ENCODE assay signal across 8 mouse cellular contexts in genomic region chr2:26091771-26092393, GRCm38 (mm10). TPM values are rescaled to one million over a fixed set of nuclear protein-coding genes. Genes with fewer than 3 reads are reported as not detected.
A peak's percentile ranks its signal among the peaks of the same experiment; 100 is the strongest.
DNase-seq lines count a peak whose midpoint lies in the region; ATAC-seq and TF ChIP-seq lines count a peak whose summit lies in the region.

No protein-coding gene starts in this region.

- no peaks in the 10 kb centered on the region for H3K9me3 ChIP-seq in heart, embryonic 13.5 days
- H3K9me3 ChIP-seq in liver, embryonic 13.5 days (replicated peaks): no peaks in the 10 kb centered on the region
- no peaks in the 10 kb centered on the region for H3K9me3 ChIP-seq in neural tube, embryonic 15.5 days (replicated peaks)

- TF ChIP-seq CTCF in cerebellum, adult 2 months (IDR thresholded peaks at IDR 0.05; ENCODE audit: borderline replicate concordance, insufficient read depth, low read depth, low read length): no peak

- H3K9ac ChIP-seq in heart, embryonic 13.5 days: peak overlapping the region; percentile 80
- peak overlapping the region; percentile 59 for H3K9ac ChIP-seq in liver, embryonic 13.5 days
- peak overlapping the region; percentile 73 for H3K9ac ChIP-seq in neural tube, embryonic 15.5 days (replicated peaks)

- no peak for DNase-seq in heart, adult 11 months
- peak; percentile 65 to 71 for DNase-seq in cerebellum, adult 2 months
- DNase-seq in kidney, postnatal 25 days: peak; percentile 20 to 48
- no peak for DNase-seq in liver, embryonic 13.5 days
- DNase-seq in c-Kit-positive CD71-positive TER-119-positive erythroid progenitor cells, embryonic 14.5 days (ENCODE audit: low spot score): no peak

- H3K27ac ChIP-seq in heart, embryonic 13.5 days (replicated peaks): peak overlapping the region; percentile 63
- H3K27ac ChIP-seq in cerebellum, adult 2 months (ENCODE audit: insufficient read depth, low read length): peak overlapping the region; percentile 80
- no peak overlapping the region for H3K27ac ChIP-seq in liver, embryonic 13.5 days
- H3K27ac ChIP-seq in neural tube, embryonic 15.5 days (replicated peaks): peak overlapping the region; percentile 89

- no peak for ATAC-seq in heart, embryonic 13.5 days (ENCODE audit: extremely low read depth, insufficient number of reproducible peaks, low FRiP score, low TSS enrichment)
- peak; percentile 85 for ATAC-seq in frontal cortex, adult (ENCODE audit: low TSS enrichment)
- ATAC-seq in liver, embryonic 13.5 days (ENCODE audit: low read depth): no peak
- ATAC-seq in neural tube, embryonic 15.5 days (ENCODE audit: low FRiP score): peak; percentile 80

- peak overlapping the region; percentile 87 for H3K4me2 ChIP-seq in heart, embryonic 13.5 days
- peak overlapping the region; percentile 74 for H3K4me2 ChIP-seq in liver, embryonic 13.5 days
- peak overlapping the region; percentile 95 for H3K4me2 ChIP-seq in neural tube, embryonic 15.5 days

- H3K4me1 ChIP-seq in heart, embryonic 13.5 days: peaks cover 42% of the 10 kb centered on the region
- H3K4me1 ChIP-seq in cerebellum, adult 2 months (ENCODE audit: control insufficient read depth, insufficient read depth, low read length): peaks cover 19% of the 10 kb centered on the region
- H3K4me1 ChIP-seq in liver, embryonic 13.5 days (replicated peaks): peaks cover 51% of the 10 kb centered on the region
- peaks cover 57% of the 10 kb centered on the region for H3K4me1 ChIP-seq in neural tube, embryonic 15.5 days

- WGBS in heart, embryonic 13.5 days: 2% methylated on average over 24 of the region's 24 CpGs
- under 1% methylated on average over 24 of the region's 24 CpGs for WGBS in cerebellum, adult 2 months
- WGBS in liver, embryonic 13.5 days (ENCODE audit: insufficient replicate concordance): 5% methylated on average over 24 of the region's 24 CpGs
- 1% methylated on average over 23 of the region's 24 CpGs for WGBS in neural tube, embryonic 15.5 days

- no peaks in the 10 kb centered on the region for H3K36me3 ChIP-seq in heart, embryonic 13.5 days
- H3K36me3 ChIP-seq in liver, embryonic 13.5 days: peaks cover 10% of the 10 kb centered on the region; the same call in 1 of the 2 replicates
- H3K36me3 ChIP-seq in neural tube, embryonic 15.5 days: no peaks in the 10 kb centered on the region

- peak overlapping the region; percentile 61 for H3K4me3 ChIP-seq in heart, embryonic 13.5 days
- peak overlapping the region; percentile 60 for H3K4me3 ChIP-seq in cerebellum, adult 2 months (replicated peaks; ENCODE audit: insufficient read depth, low read depth, low read length)
- peak overlapping the region; percentile 54 for H3K4me3 ChIP-seq in liver, embryonic 13.5 days (replicated peaks)
- peak overlapping the region; percentile 69 for H3K4me3 ChIP-seq in neural tube, embryonic 15.5 days (replicated peaks)

- 0 out of 2 replicates have a peak, but pooled peaks have one; percentile 35 for TF ChIP-seq POLR2A in cerebellum, adult 2 months (IDR thresholded peaks at IDR 0.05; ENCODE audit: borderline replicate concordance, insufficient read depth, low read length)

- peaks cover 63% of the 10 kb centered on the region for H3K27me3 ChIP-seq in heart, embryonic 13.5 days (replicated peaks)
- no peaks in the 10 kb centered on the region for H3K27me3 ChIP-seq in cerebellum, adult 2 months (ENCODE audit: control insufficient read depth, insufficient read depth, low read length)
- H3K27me3 ChIP-seq in liver, embryonic 13.5 days: peaks cover 66% of the 10 kb centered on the region
- H3K27me3 ChIP-seq in neural tube, embryonic 15.5 days (replicated peaks): no peaks in the 10 kb centered on the region

RNA-seq across cellular contexts. Expression of gene Nacc2, which starts 31.1 kb away (rescaled TPM):
- polyA plus RNA-seq in heart, embryonic 13.5 days (2015; fragmentation: Nextera tagmentation; extraction: Ambion mirVana): 5.4 and 6.1 TPM in 2 replicates
- 117 and 124 TPM in 2 replicates for polyA plus RNA-seq in cerebellum, adult 2 months (2012; rRNA removed)
- polyA plus RNA-seq in liver, embryonic 13.5 days (2015; fragmentation: Nextera tagmentation; extraction: Ambion mirVana): 2.5 and 3.6 TPM in 2 replicates
- 22.9 and 23.6 TPM in 2 replicates for polyA plus RNA-seq in neural tube, embryonic 15.5 days (2015; fragmentation: Nextera tagmentation; extraction: Ambion mirVana)

Comparison
In these comparisons a context has a peak if more than half of its experiments do, and no peak if none do; other contexts are left out.
1. ATAC-seq: peak in frontal cortex, adult (single experiment) and neural tube, embryonic 15.5 days (single experiment); none in heart, embryonic 13.5 days (single experiment) and liver, embryonic 13.5 days (single experiment).
2. DNase-seq: peak in cerebellum, adult 2 months (2 of 2) and kidney, postnatal 25 days (2 of 2); none in heart, adult 11 months (single experiment), liver, embryonic 13.5 days (single experiment) and c-Kit-positive CD71-positive TER-119-positive erythroid progenitor cells, embryonic 14.5 days (single experiment).
3. Peak in every context shown above with its lines, with median percentiles within 50 percentile points of each other: H3K4me2 ChIP-seq, H3K4me3 ChIP-seq and H3K9ac ChIP-seq.